In genomic region chr2:160619300-160619699, GRCm38 (mm10) we compare ENCODE assay signal across 8 mouse cellular contexts. TPM values are rescaled to one million over a fixed set of nuclear protein-coding genes. Genes with fewer than 3 reads are reported as not detected.
A peak's percentile ranks its signal among the peaks of the same experiment; 100 is the strongest.
DNase-seq lines count a peak whose midpoint lies in the region; ATAC-seq and TF ChIP-seq lines count a peak whose summit lies in the region.

No protein-coding gene starts in this region.

- WGBS in limb, embryonic 13.5 days = 83% methylated on average over 5 of the region's 5 CpGs
- WGBS in limb, embryonic 10.5 days = 89% methylated on average over 5 of the region's 5 CpGs
- 45% methylated on average over 5 of the region's 5 CpGs for WGBS in heart, postnatal 0 days
- WGBS in liver, embryonic 16.5 days (ENCODE audit: insufficient replicate concordance) = 28% methylated on average over 5 of the region's 5 CpGs
- WGBS in hindbrain, embryonic 11.5 days = 85% methylated on average over 5 of the region's 5 CpGs

- 0 out of 2 replicates have a peak, but pooled peaks have one; percentile 9 for ATAC-seq in limb, embryonic 13.5 days (ENCODE audit: low FRiP score, low read depth)
- ATAC-seq in heart, postnatal 0 days (ENCODE audit: insufficient read depth, low read depth) = no peak
- peak; percentile 98 for ATAC-seq in liver, embryonic 16.5 days (ENCODE audit: low read depth)
- ATAC-seq in hindbrain, embryonic 11.5 days (ENCODE audit: low FRiP score) = no peak

- no peak for TF ChIP-seq EP300 in heart, postnatal 0 days (IDR thresholded peaks at IDR 0.05; ENCODE audit: low read depth)

- no peak for DNase-seq in limb, embryonic 10.5 days (ENCODE audit: low spot score)
- DNase-seq in c-Kit-positive CD71-positive TER-119-negative erythroid progenitor cells, embryonic 14.5 days (ENCODE audit: low read depth) = peak; percentile 62
- DNase-seq in heart, postnatal 0 days (ENCODE audit: low spot score) = no peak
- DNase-seq in embryo, embryonic 10.5 days (ENCODE audit: low spot score) = no peak
- DNase-seq in adrenal gland, postnatal 4 days (ENCODE audit: low spot score in 2 of 2) = no peak
- DNase-seq in hindbrain, embryonic 11.5 days (ENCODE audit: low spot score) = no peak

- H3K4me3 ChIP-seq in limb, embryonic 13.5 days = no peak overlapping the region
- no peak overlapping the region for H3K4me3 ChIP-seq in limb, embryonic 10.5 days
- no peak overlapping the region for H3K4me3 ChIP-seq in heart, postnatal 0 days (ENCODE audit: low read depth, low read length)
- peak overlapping the region; percentile 31 for H3K4me3 ChIP-seq in liver, embryonic 16.5 days (ENCODE audit: low read depth, low read length)
- H3K4me3 ChIP-seq in hindbrain, embryonic 11.5 days (ENCODE audit: low read depth, low read length) = no peak overlapping the region

- no peaks in the 10 kb centered on the region for H3K9me3 ChIP-seq in limb, embryonic 13.5 days
- no peaks in the 10 kb centered on the region for H3K9me3 ChIP-seq in limb, embryonic 10.5 days (replicated peaks)
- H3K9me3 ChIP-seq in heart, postnatal 0 days (replicated peaks; ENCODE audit: control insufficient read depth, low read length) = no peaks in the 10 kb centered on the region
- H3K9me3 ChIP-seq in liver, embryonic 16.5 days (replicated peaks; ENCODE audit: control insufficient read depth, low read length) = no peaks in the 10 kb centered on the region
- no peaks in the 10 kb centered on the region for H3K9me3 ChIP-seq in hindbrain, embryonic 11.5 days (ENCODE audit: control insufficient read depth, low read length)

- no peaks in the 10 kb centered on the region for H3K27me3 ChIP-seq in limb, embryonic 13.5 days
- no peaks in the 10 kb centered on the region for H3K27me3 ChIP-seq in limb, embryonic 10.5 days (ENCODE audit: low read depth, poor library complexity, severe bottlenecking)
- no peaks in the 10 kb centered on the region for H3K27me3 ChIP-seq in heart, postnatal 0 days (ENCODE audit: control insufficient read depth, insufficient read depth, low read length)
- H3K27me3 ChIP-seq in liver, embryonic 16.5 days (ENCODE audit: control insufficient read depth, insufficient read depth, low read depth, low read length) = no peaks in the 10 kb centered on the region
- H3K27me3 ChIP-seq in hindbrain, embryonic 11.5 days (ENCODE audit: control insufficient read depth, insufficient read depth, low read length) = no peaks in the 10 kb centered on the region

- no peak overlapping the region for H3K27ac ChIP-seq in limb, embryonic 13.5 days
- H3K27ac ChIP-seq in limb, embryonic 10.5 days = no peak overlapping the region
- peak overlapping the region; percentile 93 for H3K27ac ChIP-seq in heart, postnatal 0 days (ENCODE audit: low read depth)
- peak overlapping the region; percentile 89 for H3K27ac ChIP-seq in liver, embryonic 16.5 days (ENCODE audit: low read length)
- no peak overlapping the region for H3K27ac ChIP-seq in hindbrain, embryonic 11.5 days (ENCODE audit: low read depth, low read length)

- no peak for TF ChIP-seq CTCF in heart, postnatal 0 days (IDR thresholded peaks at IDR 0.05; ENCODE audit: low read depth)

- no peak overlapping the region for H3K4me2 ChIP-seq in limb, embryonic 13.5 days (replicated peaks)
- no peak overlapping the region; the same call in 1 of the 2 replicates for H3K4me2 ChIP-seq in heart, postnatal 0 days (ENCODE audit: low read depth, low read length)
- H3K4me2 ChIP-seq in liver, embryonic 16.5 days (ENCODE audit: low read depth, low read length) = peak overlapping the region; percentile 63
- no peak overlapping the region for H3K4me2 ChIP-seq in hindbrain, embryonic 11.5 days (replicated peaks; ENCODE audit: low read depth, low read length)

- H3K36me3 ChIP-seq in limb, embryonic 13.5 days = no peaks in the 10 kb centered on the region
- no peaks in the 10 kb centered on the region for H3K36me3 ChIP-seq in limb, embryonic 10.5 days
- no peaks in the 10 kb centered on the region; the same call in 1 of the 2 replicates for H3K36me3 ChIP-seq in heart, postnatal 0 days (replicated peaks; ENCODE audit: control insufficient read depth, insufficient read depth, low read length)
- no peaks in the 10 kb centered on the region for H3K36me3 ChIP-seq in liver, embryonic 16.5 days (ENCODE audit: control insufficient read depth, insufficient read depth)
- H3K36me3 ChIP-seq in hindbrain, embryonic 11.5 days (ENCODE audit: control insufficient read depth, insufficient read depth, low read length) = no peaks in the 10 kb centered on the region

- H3K9ac ChIP-seq in limb, embryonic 13.5 days = no peak overlapping the region
- H3K9ac ChIP-seq in heart, postnatal 0 days (replicated peaks; ENCODE audit: low read depth, low read length) = no peak overlapping the region
- H3K9ac ChIP-seq in liver, embryonic 16.5 days (ENCODE audit: low read depth, low read length) = peak overlapping the region; percentile 21
- no peak overlapping the region for H3K9ac ChIP-seq in hindbrain, embryonic 11.5 days (ENCODE audit: low read depth, low read length)

- peaks cover 28% of the 10 kb centered on the region for H3K4me1 ChIP-seq in limb, embryonic 13.5 days
- H3K4me1 ChIP-seq in limb, embryonic 10.5 days = peaks cover 20% of the 10 kb centered on the region
- peaks cover 33% of the 10 kb centered on the region for H3K4me1 ChIP-seq in heart, postnatal 0 days (ENCODE audit: control insufficient read depth, insufficient read depth)
- peaks cover 32% of the 10 kb centered on the region for H3K4me1 ChIP-seq in liver, embryonic 16.5 days (ENCODE audit: control insufficient read depth, low read depth, low read length)
- no peaks in the 10 kb centered on the region for H3K4me1 ChIP-seq in hindbrain, embryonic 11.5 days (replicated peaks; ENCODE audit: control insufficient read depth, insufficient read depth, low read length)

RNA-seq across cellular contexts. Expression of gene Top1, which starts 26.4 kb away (rescaled TPM):
- 97.3 and 102 TPM in 2 replicates for polyA plus RNA-seq in limb, embryonic 13.5 days (2015; fragmentation: Nextera tagmentation; extraction: Ambion mirVana)
- polyA plus RNA-seq in limb, embryonic 10.5 days (2016; fragmentation: Nextera tagmentation; extraction: Ambion mirVana) = 96.6 and 107 TPM in 2 replicates
- total RNA-seq in heart, postnatal 0 days (2014; rRNA removed; ENCODE audit: low replicate concordance) = 14.8 and 23.5 TPM in 2 replicates
- 30.7 and 33.2 TPM in 2 replicates for polyA plus RNA-seq in heart, postnatal 0 days (2015; fragmentation: Nextera tagmentation; extraction: Ambion mirVana)
- polyA plus RNA-seq in liver, embryonic 16.5 days (2015; fragmentation: Nextera tagmentation; extraction: Ambion mirVana) = 55.7 and 60.3 TPM in 2 replicates
- 10 to 100 TPM; 81.3 to 88.4 TPM for total RNA-seq in adrenal gland, postnatal 4 days (2021)
- polyA plus RNA-seq in hindbrain, embryonic 11.5 days (2014; fragmentation: Nextera tagmentation; extraction: Ambion mirVana) = 106 and 123 TPM in 2 replicates

Comparison
In these comparisons a context has a peak if more than half of its experiments do, and no peak if none do; other contexts are left out.
1. ATAC-seq: peak in limb, embryonic 13.5 days (single experiment) and liver, embryonic 16.5 days (single experiment); none in heart, postnatal 0 days (single experiment) and hindbrain, embryonic 11.5 days (single experiment).
2. H3K27ac ChIP-seq: peak in heart, postnatal 0 days (single experiment) and liver, embryonic 16.5 days (single experiment); none in limb, embryonic 13.5 days (single experiment), limb, embryonic 10.5 days (single experiment) and hindbrain, embryonic 11.5 days (single experiment).